ENCODE assay signal across 9 mouse cellular contexts in the genomic region with DNA sequence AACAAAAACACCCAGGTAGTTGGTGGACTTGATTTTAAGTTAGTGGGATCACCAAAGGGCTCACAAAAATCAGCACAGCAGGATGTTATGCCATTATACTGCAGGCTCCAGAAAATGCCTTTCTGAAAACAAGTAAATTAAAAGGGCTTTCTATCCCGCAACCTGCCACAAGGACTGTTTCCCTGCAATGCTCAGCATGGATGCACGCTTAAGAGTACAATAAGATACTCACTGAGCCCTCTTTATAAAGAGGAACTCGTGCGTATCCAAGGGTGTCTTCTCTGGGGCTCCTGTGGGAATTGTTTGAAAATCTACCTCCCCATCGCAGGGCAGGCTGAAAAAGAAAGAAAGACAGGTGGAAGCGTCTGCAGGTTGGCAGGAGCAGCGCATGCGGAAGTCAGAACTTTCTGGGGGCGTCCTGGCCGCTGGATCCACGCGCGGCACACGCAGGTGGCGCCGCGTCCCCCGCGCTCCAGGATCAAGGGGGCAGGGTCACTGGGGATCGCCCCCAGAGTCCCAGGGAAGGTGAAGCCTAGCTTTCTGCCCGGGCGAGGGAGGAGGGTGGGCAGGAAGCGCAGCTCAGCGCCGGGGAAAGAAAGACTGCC. TPM values are rescaled to one million over a fixed set of nuclear protein-coding genes. Genes with fewer than 3 reads are reported as not detected.
A peak's percentile ranks its signal among the peaks of the same experiment; 100 is the strongest.
DNase-seq lines count a peak whose midpoint lies in the region; ATAC-seq and TF ChIP-seq lines count a peak whose summit lies in the region.
"Had no signal": no experiment of that assay in that cellular context is flagged by ENCODE, and none has a peak within 500 bp of the region (broad histone marks: within the 10 kb centered on the region; RNA-seq: fewer than 3 reads in every experiment).

No protein-coding gene starts in this region.

- DNase-seq in heart, adult 18-20 months: no peak
- DNase-seq in urinary bladder, postnatal 14 days (ENCODE audit: low spot score): peak; percentile 18
- no peak for DNase-seq in urinary bladder, adult 2 months (ENCODE audit: low spot score)
- no peak for DNase-seq in hindbrain, embryonic 11.5 days (ENCODE audit: low spot score)
- DNase-seq in lung, postnatal 0 days (ENCODE audit: low spot score): peak; percentile 36
- DNase-seq in kidney, adult 9 months: no peak

- peak overlapping the region; percentile 89 for H3K9ac ChIP-seq in heart, embryonic 12.5 days
- H3K9ac ChIP-seq in hindbrain, embryonic 11.5 days (ENCODE audit: low read depth, low read length): peak overlapping the region; percentile 89
- peak overlapping the region; percentile 69 for H3K9ac ChIP-seq in lung, postnatal 0 days (replicated peaks; ENCODE audit: low read depth)
- H3K9ac ChIP-seq in stomach, embryonic 16.5 days (ENCODE audit: low read length): peak overlapping the region; percentile 89

- no peak for TF ChIP-seq EP300 in lung, postnatal 0 days (IDR thresholded peaks at IDR 0.05)

- H3K4me2 ChIP-seq in heart, embryonic 12.5 days: peak overlapping the region; percentile 84
- peak overlapping the region; percentile 79 for H3K4me2 ChIP-seq in hindbrain, embryonic 11.5 days (replicated peaks; ENCODE audit: low read depth, low read length)
- peak overlapping the region; percentile 96 for H3K4me2 ChIP-seq in lung, postnatal 0 days (replicated peaks; ENCODE audit: low read depth, low read length)
- H3K4me2 ChIP-seq in stomach, embryonic 16.5 days (ENCODE audit: low read depth, low read length): peak overlapping the region; percentile 83

- peak overlapping the region; percentile 89 for H3K4me3 ChIP-seq in heart, embryonic 12.5 days
- H3K4me3 ChIP-seq in hindbrain, embryonic 11.5 days (ENCODE audit: low read depth, low read length): peak overlapping the region; percentile 63
- H3K4me3 ChIP-seq in lung, postnatal 0 days (ENCODE audit: low read depth, low read length): peak overlapping the region; percentile 74
- peak overlapping the region; percentile 77 for H3K4me3 ChIP-seq in stomach, embryonic 16.5 days (replicated peaks; ENCODE audit: low read length)

- H3K27ac ChIP-seq in heart, embryonic 12.5 days (ENCODE audit: poor library complexity, severe bottlenecking): peak overlapping the region; percentile 80
- H3K27ac ChIP-seq in hindbrain, embryonic 11.5 days (ENCODE audit: low read depth, low read length): peak overlapping the region; percentile 89
- H3K27ac ChIP-seq in lung, postnatal 0 days (ENCODE audit: low read length): peak overlapping the region; percentile 74
- H3K27ac ChIP-seq in stomach, embryonic 16.5 days (ENCODE audit: low read length): peak overlapping the region; percentile 75

- no peaks in the 10 kb centered on the region for H3K9me3 ChIP-seq in heart, embryonic 12.5 days (replicated peaks)
- no peaks in the 10 kb centered on the region for H3K9me3 ChIP-seq in hindbrain, embryonic 11.5 days (ENCODE audit: control insufficient read depth, low read length)
- no peaks in the 10 kb centered on the region for H3K9me3 ChIP-seq in lung, postnatal 0 days (ENCODE audit: low read length)
- H3K9me3 ChIP-seq in stomach, embryonic 16.5 days (replicated peaks; ENCODE audit: control insufficient read depth, low read length): no peaks in the 10 kb centered on the region

- peaks cover 34% of the 10 kb centered on the region for H3K4me1 ChIP-seq in heart, embryonic 12.5 days (replicated peaks)
- H3K4me1 ChIP-seq in hindbrain, embryonic 11.5 days (replicated peaks; ENCODE audit: control insufficient read depth, insufficient read depth, low read length): peaks cover 2% of the 10 kb centered on the region; the same call in 1 of the 2 replicates
- H3K4me1 ChIP-seq in lung, postnatal 0 days (ENCODE audit: insufficient read depth, low read depth, low read length): 0 out of 2 replicates have a peak, but pooled peaks cover 7% of the 10 kb centered on the region
- no peaks in the 10 kb centered on the region for H3K4me1 ChIP-seq in stomach, embryonic 16.5 days (ENCODE audit: control insufficient read depth, insufficient read depth, low read length)

- H3K36me3 ChIP-seq in heart, embryonic 12.5 days: peaks cover 19% of the 10 kb centered on the region
- no peaks in the 10 kb centered on the region for H3K36me3 ChIP-seq in hindbrain, embryonic 11.5 days (ENCODE audit: control insufficient read depth, insufficient read depth, low read length)
- no peaks in the 10 kb centered on the region for H3K36me3 ChIP-seq in lung, postnatal 0 days (ENCODE audit: insufficient read depth, low read length)
- H3K36me3 ChIP-seq in stomach, embryonic 16.5 days (ENCODE audit: control insufficient read depth, insufficient read depth, low read length): no peaks in the 10 kb centered on the region

- H3K27me3 ChIP-seq in heart, embryonic 12.5 days (replicated peaks): no peaks in the 10 kb centered on the region
- H3K27me3 ChIP-seq in hindbrain, embryonic 11.5 days (ENCODE audit: control insufficient read depth, insufficient read depth, low read length): no peaks in the 10 kb centered on the region
- no peaks in the 10 kb centered on the region for H3K27me3 ChIP-seq in lung, postnatal 0 days (replicated peaks; ENCODE audit: insufficient read depth, low read length)
- no peaks in the 10 kb centered on the region for H3K27me3 ChIP-seq in stomach, embryonic 16.5 days (ENCODE audit: control insufficient read depth, insufficient read depth, low read length)

- under 1% methylated on average over 25 of the region's 25 CpGs for WGBS in heart, embryonic 12.5 days
- WGBS in hindbrain, embryonic 11.5 days: under 1% methylated on average over 24 of the region's 25 CpGs
- WGBS in lung, postnatal 0 days: 2% methylated on average over 22 of the region's 25 CpGs
- WGBS in stomach, embryonic 16.5 days: under 1% methylated on average over 25 of the region's 25 CpGs

- peak; percentile 50 for TF ChIP-seq CTCF in lung, postnatal 0 days (IDR thresholded peaks at IDR 0.05)

- peak; percentile 13; the same call in 1 of the 2 replicates for ATAC-seq in heart, embryonic 12.5 days (ENCODE audit: insufficient number of reproducible peaks, low FRiP score)
- ATAC-seq in hindbrain, embryonic 11.5 days (ENCODE audit: low FRiP score): peak; percentile 62
- ATAC-seq in lung, postnatal 0 days: no peak; the same call in 1 of the 2 replicates
- no peak for ATAC-seq in stomach, embryonic 16.5 days (ENCODE audit: insufficient read depth, low FRiP score)

RNA-seq across cellular contexts. Expression of a gene that starts 0.4 kb away (rescaled TPM):
- polyA plus RNA-seq in heart, embryonic 12.5 days (2016; fragmentation: Nextera tagmentation; extraction: Ambion mirVana): 18.9 and 22.9 TPM in 2 replicates
- 1 to 10 TPM; 1.3 to 1.6 TPM for total RNA-seq in heart, adult 18-20 months (2021)
- 3.3 and 4.0 TPM in 2 replicates for polyA plus RNA-seq in urinary bladder, adult 2 months (2012; rRNA removed)
- polyA plus RNA-seq in hindbrain, embryonic 11.5 days (2014; fragmentation: Nextera tagmentation; extraction: Ambion mirVana): 34.2 and 37.7 TPM in 2 replicates
- 6.5 and 9.4 TPM in 2 replicates for polyA plus RNA-seq in lung, postnatal 0 days (2015; fragmentation: Nextera tagmentation; extraction: Ambion mirVana)
- polyA plus RNA-seq in stomach, embryonic 16.5 days (2015; fragmentation: Nextera tagmentation; extraction: Ambion mirVana): 9.9 and 11.0 TPM in 2 replicates
- total RNA-seq: neutrophil, adult 5-6 weeks had no signal

RNA-seq across cellular contexts. Expression of a gene that starts 54.1 kb away (rescaled TPM):
- 2.0 TPM in 2 replicates for polyA plus RNA-seq in heart, embryonic 12.5 days (2016; fragmentation: Nextera tagmentation; extraction: Ambion mirVana)
- total RNA-seq in heart, adult 18-20 months (2021): 1 to 10 TPM; 3.8 to 4.2 TPM
- polyA plus RNA-seq in urinary bladder, adult 2 months (2012; rRNA removed): 47.2 and 53.2 TPM in 2 replicates
- 3.2 and 3.3 TPM in 2 replicates for polyA plus RNA-seq in hindbrain, embryonic 11.5 days (2014; fragmentation: Nextera tagmentation; extraction: Ambion mirVana)
- polyA plus RNA-seq in lung, postnatal 0 days (2015; fragmentation: Nextera tagmentation; extraction: Ambion mirVana): 9.2 and 10.2 TPM in 2 replicates
- 13.8 TPM in 2 replicates for polyA plus RNA-seq in stomach, embryonic 16.5 days (2015; fragmentation: Nextera tagmentation; extraction: Ambion mirVana)
- total RNA-seq: neutrophil, adult 5-6 weeks had no signal

RNA-seq across cellular contexts. Expression of a gene that starts 58.7 kb away (rescaled TPM):
- polyA plus RNA-seq in heart, embryonic 12.5 days (2016; fragmentation: Nextera tagmentation; extraction: Ambion mirVana): 4.6 and 5.6 TPM in 2 replicates
- total RNA-seq in heart, adult 18-20 months (2021): under 1 TPM; 0.20 to 0.36 TPM
- 0.50 and 0.55 TPM in 2 replicates for polyA plus RNA-seq in urinary bladder, adult 2 months (2012; rRNA removed)
- 8.5 and 10.4 TPM in 2 replicates for polyA plus RNA-seq in hindbrain, embryonic 11.5 days (2014; fragmentation: Nextera tagmentation; extraction: Ambion mirVana)
- polyA plus RNA-seq in lung, postnatal 0 days (2015; fragmentation: Nextera tagmentation; extraction: Ambion mirVana): 2.9 and 3.9 TPM in 2 replicates
- 3.4 and 3.5 TPM in 2 replicates for polyA plus RNA-seq in stomach, embryonic 16.5 days (2015; fragmentation: Nextera tagmentation; extraction: Ambion mirVana)

Comparison
In these comparisons a context has a peak if more than half of its experiments do, and no peak if none do; other contexts are left out.
1. DNase-seq: peak in urinary bladder, postnatal 14 days (single experiment) and lung, postnatal 0 days (single experiment); none in heart, adult 18-20 months (0 of 2), urinary bladder, adult 2 months (single experiment), hindbrain, embryonic 11.5 days (single experiment) and kidney, adult 9 months (single experiment).
2. ATAC-seq: peak in heart, embryonic 12.5 days (single experiment) and hindbrain, embryonic 11.5 days (single experiment); none in lung, postnatal 0 days (single experiment) and stomach, embryonic 16.5 days (single experiment).
3. Peak in every context shown above with its lines, with median percentiles within 50 percentile points of each other: H3K27ac ChIP-seq, H3K4me2 ChIP-seq, H3K4me3 ChIP-seq and H3K9ac ChIP-seq.